Mouse (Mus musculus): ENCODE results near the gene Phospho1. TPM values are rescaled to one million over a fixed set of nuclear protein-coding genes. Genes with fewer than 3 reads are reported as not detected.

The Phospho1 gene
- 100 to 1,000 TPM in 2 of 4 experiments, 10 to 100 TPM in 2; 61.9 to 148 (median 104) TPM for total RNA-seq (2022)

GRCm38 (mm10) chr11:95824071-95824876 is at the start of gene Phospho1:
TSS of gene Phospho1 (plus strand) at chr11:95824499.
- peak; percentile 88 for DNase-seq

- DNase-seq, result peak; percentile 93
Measured at GRCm38 (mm10) chr11:95777323-95778297, 46.7 kb upstream of the Phospho1 start.

GRCm38 (mm10) chr11:95778831-95779251 is 45.5 kb upstream of the Phospho1 start:
- peak; percentile 66 for DNase-seq

- no peak for DNase-seq
Measured at GRCm38 (mm10) chr11:95779366-95779765, 44.9 kb upstream of the Phospho1 start.

GRCm38 (mm10) chr11:95780480-95780879 is 43.8 kb upstream of the Phospho1 start:
- no peak for DNase-seq

- no peak for DNase-seq
Measured at GRCm38 (mm10) chr11:95781557-95781956, 42.7 kb upstream of the Phospho1 start.

GRCm38 (mm10) chr11:95783457-95783856 is 40.8 kb upstream of the Phospho1 start:
- no peak for DNase-seq

GRCm38 (mm10) chr11:95783958-95784357 is 40.3 kb upstream of the Phospho1 start:
- DNase-seq, result no peak

- no peak for DNase-seq
Measured at GRCm38 (mm10) chr11:95785675-95786074, 38.6 kb upstream of the Phospho1 start.

- no peak for DNase-seq
Measured at GRCm38 (mm10) chr11:95786511-95786910, 37.8 kb upstream of the Phospho1 start.

- DNase-seq, result no peak
Measured at GRCm38 (mm10) chr11:95789451-95789891, 34.8 kb upstream of the Phospho1 start.

GRCm38 (mm10) chr11:95791787-95792186 is 32.5 kb upstream of the Phospho1 start:
- no peak for DNase-seq

- no peak for DNase-seq
Measured at GRCm38 (mm10) chr11:95792950-95793509, 31.3 kb upstream of the Phospho1 start.

GRCm38 (mm10) chr11:95794201-95794600 is 30.1 kb upstream of the Phospho1 start:
- no peak for DNase-seq

- no peak for DNase-seq
Measured at GRCm38 (mm10) chr11:95795582-95795981, 28.7 kb upstream of the Phospho1 start.

- no peak for DNase-seq
Measured at GRCm38 (mm10) chr11:95805010-95805409, 19.3 kb upstream of the Phospho1 start.

- DNase-seq, result peak; percentile 66
Measured at GRCm38 (mm10) chr11:95805527-95805926, 18.8 kb upstream of the Phospho1 start.

- no peak for DNase-seq
Measured at GRCm38 (mm10) chr11:95807884-95808283, 16.4 kb upstream of the Phospho1 start.

GRCm38 (mm10) chr11:95808448-95809011 is 15.8 kb upstream of the Phospho1 start:
- DNase-seq, result no peak

- no peak for DNase-seq
Measured at GRCm38 (mm10) chr11:95809603-95810002, 14.7 kb upstream of the Phospho1 start.

- DNase-seq, result no peak
Measured at GRCm38 (mm10) chr11:95810828-95811227, 13.5 kb upstream of the Phospho1 start.

- peak; percentile 62 for DNase-seq
Measured at GRCm38 (mm10) chr11:95811741-95812140, 12.6 kb upstream of the Phospho1 start.

Measured in adrenal gland, adult 8-10 months (tissue).